Mouse (Mus musculus) thymus, postnatal 0 days (tissue): ENCODE data around the gene Blcap. TPM values are rescaled to one million over a fixed set of nuclear protein-coding genes. Genes with fewer than 3 reads are reported as not detected.
"Not testable (repeated sequence)": the region's sequence is repeated elsewhere in the genome, so short reads cannot be mapped to it uniquely, and the experiment has no call there.

Source experiments
- DNase-seq: peaks from one replicate; pipeline ENCODE4 v3.0.0-alpha.2; 2015; ENCODE audit warnings: low spot score
- polyA plus RNA-seq: library from polyadenylated mRNA; unstranded; fragments of >200 nt; fragmentation: Nextera tagmentation; extraction: Ambion mirVana; gene quantifications from 2 replicates; pipeline ENCODE4 v1.2.1, GENCODE M21; 2015

Gene Blcap
- polyA plus RNA-seq = 27.8 and 28.6 TPM in 2 replicates

DNA sequence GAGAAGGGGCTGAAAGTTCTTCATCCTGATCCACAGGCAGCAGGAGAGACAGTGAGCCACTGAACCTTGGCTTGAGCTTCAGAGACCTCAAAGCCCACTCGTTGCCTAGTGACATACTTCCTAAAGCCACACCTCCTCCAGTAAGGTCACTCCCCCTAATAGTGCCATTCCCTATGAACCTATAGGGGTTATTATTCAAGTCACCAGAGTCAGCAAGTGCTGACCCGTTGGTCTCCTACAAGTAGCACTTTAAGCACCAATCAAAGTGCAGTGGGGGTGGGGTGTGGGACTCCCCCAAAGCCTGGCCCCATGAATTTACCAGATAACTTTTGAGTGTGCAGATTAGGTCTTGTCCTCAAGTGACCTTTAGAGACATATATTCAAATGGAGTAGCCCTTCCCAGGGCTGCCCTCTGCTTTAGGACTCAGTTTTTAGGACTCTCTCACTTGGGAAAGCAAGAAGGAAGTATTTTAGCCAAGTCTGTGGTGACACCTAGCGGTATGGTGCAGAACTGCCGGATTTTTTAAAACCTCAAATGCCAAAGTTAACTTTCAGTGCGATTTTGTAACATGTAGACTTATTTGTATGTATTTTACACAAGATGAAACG, at the start of gene Blcap:
Gene Blcap (minus strand): TSS at position 51 of the 609 bp plus-strand sequence.
- DNase-seq = peak; percentile 59

DNA sequence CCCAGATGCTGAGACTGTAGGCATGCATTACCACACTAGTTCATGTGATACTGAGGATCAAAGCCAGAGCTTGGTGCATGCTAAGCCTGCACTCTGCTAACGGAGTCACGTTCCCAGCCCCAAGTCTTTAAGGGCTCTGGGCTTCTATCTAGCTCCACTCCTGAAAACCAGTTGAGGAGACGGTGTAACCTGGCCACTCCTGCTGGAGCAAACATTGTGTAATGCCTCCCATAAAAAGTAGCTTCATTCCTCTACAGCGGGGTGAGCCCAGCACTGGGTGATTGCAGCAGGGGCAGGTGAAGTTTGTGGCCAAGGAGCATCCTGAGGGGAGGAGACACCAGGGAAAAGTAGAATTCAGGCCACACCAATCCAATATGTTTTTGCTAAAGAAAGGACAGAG, 47.3 kb upstream of the Blcap start:
- no peak for DNase-seq

- peak; percentile 76 for DNase-seq
Observed at GRCm38 (mm10) chr2:157613997-157614396, 42.9 kb upstream of the Blcap start.

DNA sequence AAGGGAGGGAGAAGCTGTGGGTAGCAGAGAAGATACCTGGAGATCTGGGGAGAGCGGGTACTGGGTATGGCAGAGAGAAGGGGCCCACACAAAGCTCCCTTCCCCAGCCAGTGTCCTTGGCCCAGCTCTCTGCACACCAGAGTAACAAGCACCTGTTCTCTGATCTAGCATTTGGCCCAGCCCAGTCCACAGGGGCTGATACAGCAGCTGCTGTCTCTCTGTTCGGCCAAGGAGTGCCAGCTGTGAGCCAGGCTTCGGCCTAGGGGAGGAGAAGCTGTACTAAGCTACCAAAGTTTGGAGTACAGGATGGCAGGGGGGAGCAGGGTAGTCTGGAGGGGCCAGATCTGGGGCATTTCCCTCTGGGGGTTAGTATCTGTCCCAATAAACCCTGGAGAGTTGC, 40.7 kb upstream of the Blcap start:
- DNase-seq = no peak

DNA sequence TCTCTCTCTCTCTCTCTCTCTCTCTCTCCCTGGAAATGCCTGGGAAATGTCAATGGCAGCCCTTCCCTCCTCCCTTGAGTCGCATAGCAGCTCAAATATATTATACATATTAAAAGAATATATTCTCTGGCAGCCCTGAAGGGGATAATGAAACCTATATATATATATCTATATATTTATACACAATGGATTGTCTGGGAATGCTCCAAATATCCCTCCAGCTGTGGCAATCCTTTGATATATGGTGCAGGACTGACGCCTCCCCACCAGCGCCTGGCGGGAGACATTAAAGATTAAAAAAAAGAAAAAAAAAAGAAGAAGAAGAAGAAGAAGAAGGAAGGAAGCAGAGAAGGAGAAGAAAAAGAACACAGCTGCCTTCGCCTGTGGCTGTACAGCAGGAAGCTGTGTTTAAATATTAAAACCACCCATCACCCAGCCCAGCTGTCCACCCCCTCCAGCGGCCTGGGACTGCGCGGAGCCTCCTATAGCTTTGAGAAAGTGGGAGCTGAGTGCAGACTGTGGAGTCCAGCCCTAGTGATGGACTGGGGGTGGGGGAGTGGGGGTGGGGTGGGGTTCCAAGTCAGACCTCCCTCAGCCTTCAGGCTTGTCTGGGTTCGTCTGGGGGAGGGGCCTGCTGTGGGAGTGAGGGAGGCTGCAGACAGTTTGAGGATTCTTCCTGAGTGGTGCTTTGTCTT, 36.6 kb upstream of the Blcap start:
- DNase-seq = no peak

DNA sequence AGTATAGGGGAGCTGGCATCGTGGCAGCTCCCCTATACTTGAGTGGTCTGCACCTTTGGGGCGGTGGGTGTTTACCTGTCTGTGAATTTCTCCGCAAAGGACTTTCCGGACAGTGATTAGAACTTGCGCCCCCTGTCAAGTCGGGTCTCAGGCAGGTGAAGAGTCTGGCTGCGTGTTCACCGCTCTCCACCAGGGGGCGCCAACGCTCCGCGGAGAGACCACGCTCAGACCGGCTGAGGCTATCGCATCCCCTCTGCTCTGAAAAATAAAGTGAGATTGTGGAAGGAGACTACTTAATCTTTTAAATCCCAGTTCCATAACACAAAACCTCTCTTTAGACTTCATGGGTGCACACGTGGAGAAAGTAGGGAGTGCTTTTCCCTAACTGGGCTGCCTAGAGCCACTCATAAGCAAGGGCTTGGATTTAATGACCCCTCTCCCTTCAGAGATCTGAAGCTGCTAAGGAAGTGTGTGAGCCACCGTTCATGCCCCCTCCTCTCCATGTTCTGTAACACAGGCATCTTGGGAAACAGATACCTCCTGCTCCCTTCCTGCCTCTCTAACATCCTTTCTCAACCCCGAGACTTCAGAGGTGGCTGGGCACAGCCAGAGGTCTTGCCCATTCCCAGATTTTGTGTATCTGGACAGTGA, 34.1 kb upstream of the Blcap start:
- DNase-seq = peak; percentile 72

DNA sequence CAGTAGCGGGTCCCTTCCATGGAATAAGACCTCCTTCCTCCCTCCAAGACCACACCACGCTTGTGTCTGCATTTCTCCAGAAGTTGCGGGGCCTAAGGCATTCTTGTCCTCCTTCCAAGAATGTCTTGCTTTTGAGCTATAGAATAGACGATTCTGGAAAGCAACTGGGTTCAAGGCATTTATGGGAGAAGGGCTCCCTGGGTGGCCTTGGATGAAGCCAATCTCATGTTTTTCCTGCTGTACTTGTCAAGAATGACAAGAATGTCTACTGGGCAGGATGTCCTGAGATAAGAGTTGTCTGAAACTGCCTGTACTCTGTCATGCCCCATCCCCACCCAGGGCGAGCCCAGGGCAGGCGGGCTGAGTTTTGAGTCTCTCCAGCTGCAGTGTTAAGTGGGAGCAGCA, 30.4 kb upstream of the Blcap start:
- no peak for DNase-seq

- peak; percentile 18 for DNase-seq
Observed at GRCm38 (mm10) chr2:157596876-157597566, 25.9 kb upstream of the Blcap start.

GRCm38 (mm10) chr2:157585351-157585750, 14.3 kb upstream of the Blcap start:
- DNase-seq = not testable (repeated sequence)

- DNase-seq = no peak
Observed at GRCm38 (mm10) chr2:157572786-157573185, 1.7 kb upstream of the Blcap start.

- DNase-seq = no peak
Observed at GRCm38 (mm10) chr2:157569796-157570485, 1.1 kb downstream of the Blcap start.

DNA sequence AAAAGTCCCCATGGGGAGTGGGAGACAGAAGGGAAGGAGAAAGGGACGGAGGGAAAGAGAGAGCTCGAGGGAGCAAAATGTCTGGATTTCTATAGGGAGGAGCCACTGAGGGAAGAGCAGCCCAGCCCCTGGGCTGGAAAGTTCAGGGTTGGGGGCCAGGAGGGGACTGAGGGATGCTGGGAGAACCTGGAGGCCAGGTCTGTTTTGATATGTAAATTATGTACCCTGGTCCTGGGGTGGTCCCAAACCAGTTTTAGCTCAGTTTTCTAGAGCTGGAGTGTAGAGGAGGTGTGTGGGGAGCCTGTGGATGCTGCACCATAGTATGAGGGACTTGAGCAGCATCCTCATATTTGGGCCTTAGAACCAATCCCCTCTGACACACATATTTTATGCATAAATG, 2.2 kb downstream of the Blcap start:
- no peak for DNase-seq

DNA sequence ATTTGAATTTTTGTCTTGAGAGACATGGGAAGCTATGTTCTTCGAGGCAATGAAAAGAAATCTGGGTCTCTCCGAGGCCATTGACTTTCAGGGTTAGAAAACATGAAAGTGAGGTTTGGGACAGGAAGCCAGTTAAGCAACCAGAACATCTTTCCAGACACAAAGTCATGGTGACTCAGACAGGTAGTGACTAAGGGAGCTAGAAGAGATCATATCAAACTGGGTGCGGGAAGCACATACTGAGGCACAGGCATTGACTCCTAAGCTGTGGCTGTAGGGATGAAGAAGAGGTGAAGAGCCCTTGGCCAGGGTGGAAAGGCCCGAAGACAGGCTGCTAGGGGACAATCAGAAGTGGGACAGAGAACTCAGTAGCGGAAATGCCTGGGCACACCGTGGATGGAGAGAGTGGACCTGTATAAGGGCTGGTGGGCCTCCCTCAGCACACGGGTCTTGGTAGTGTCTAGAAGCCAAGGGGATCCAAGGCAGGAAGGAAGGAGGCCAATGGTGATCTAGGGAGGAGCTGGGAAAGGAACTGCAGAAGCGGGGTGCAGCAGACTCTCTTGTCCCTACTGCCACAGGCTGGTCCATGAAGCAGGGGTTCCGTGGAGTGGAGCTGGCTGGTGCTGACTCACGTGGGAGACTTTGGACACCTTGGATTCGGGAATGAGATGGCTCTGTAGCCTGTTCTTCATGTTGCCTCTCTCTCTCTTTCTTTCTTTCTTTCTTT, 3.7 kb downstream of the Blcap start:
- DNase-seq = no peak

DNA sequence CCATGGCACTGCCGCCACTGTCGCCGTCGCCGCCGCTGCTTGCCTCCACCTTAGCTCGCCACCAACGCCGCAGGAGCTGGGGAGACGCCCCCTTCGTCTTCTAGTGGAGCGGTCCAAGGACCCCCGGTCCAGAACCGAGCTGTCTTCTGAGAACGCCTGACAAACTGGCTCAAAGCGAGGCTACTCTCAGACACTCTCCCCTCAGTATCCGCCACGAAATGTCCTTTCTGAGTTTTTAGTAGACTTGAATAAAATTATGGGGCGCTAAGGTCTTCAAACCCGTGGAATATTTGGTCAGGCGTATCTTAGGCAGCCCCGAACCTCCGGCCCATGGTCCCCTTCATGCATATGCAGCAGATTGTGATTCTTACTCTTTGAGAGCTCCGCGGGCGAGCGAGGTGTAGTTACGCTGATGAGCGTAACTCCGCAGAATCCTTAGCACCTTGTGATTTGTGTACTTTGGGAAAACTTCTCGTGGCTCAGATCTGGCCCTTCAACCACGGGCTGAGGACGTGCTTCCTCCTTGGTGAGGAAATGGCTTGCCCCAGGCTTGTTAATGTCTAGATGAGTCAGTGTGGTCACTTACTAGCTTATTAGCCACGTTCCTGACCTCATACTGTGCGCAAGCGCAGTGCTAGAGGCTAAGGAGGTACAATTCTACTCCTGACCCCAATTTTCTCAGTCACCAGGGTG, 4.7 kb downstream of the Blcap start:
- DNase-seq = peak; percentile 87

GRCm38 (mm10) chr2:157565898-157566259, 5.2 kb downstream of the Blcap start:
- no peak for DNase-seq

GRCm38 (mm10) chr2:157565446-157565845, 5.6 kb downstream of the Blcap start:
- no peak for DNase-seq

GRCm38 (mm10) chr2:157564723-157565122, 6.4 kb downstream of the Blcap start:
- DNase-seq = no peak

DNA sequence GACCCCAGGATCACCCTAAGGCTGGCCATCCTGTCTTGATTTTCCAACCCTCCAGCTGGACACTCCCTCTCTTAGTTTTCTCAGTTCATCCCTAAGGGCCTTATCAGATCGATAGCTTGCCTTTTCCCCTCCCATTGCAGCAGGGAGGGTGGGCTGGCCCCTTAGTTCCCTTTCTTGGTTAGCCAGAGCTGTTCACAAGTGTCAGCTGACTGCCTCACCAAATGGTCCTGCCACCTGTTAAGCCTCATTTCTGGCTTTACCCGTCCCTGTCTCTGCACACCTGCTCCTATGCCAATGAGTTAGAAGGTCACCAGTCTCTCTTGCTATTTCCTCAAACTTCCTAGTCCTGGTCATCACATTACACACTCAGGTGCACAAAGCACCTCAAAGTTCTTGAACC, 8.0 kb downstream of the Blcap start:
- no peak for DNase-seq

DNA sequence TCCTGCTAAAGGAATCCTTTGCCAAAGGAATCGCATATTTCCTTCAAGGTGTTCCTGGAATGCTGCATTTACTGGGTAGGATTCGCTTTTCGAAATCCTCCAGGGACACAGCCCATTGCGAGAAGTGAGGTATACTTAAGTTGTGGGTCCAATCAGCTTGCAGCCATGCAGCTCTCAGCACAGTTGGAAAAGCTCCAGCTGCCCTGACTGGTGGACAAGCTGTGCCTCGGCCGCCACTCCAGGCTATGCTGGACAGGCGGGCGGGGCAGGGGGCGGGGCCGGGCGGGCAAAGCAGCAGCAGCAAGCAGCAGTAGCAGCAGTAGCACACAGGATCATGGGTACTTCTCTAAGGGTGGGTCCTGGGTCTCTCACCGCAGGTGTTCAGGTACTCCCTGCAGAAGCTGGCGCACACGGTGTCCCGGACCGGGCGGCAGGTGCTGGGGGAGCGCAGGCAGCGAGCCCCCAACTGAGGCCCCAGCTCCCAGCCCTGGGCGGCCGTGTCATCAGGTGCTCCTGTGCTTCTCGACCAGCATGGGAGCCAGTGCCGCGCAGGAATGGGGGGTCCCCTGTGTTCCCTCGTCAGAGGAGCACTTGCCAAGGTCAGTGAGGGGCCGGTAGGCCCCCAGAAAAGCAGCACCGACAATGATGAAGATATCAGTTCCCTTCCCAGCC, 9.8 kb downstream of the Blcap start:
- no peak for DNase-seq

GRCm38 (mm10) chr2:157560302-157560701, 10.8 kb downstream of the Blcap start:
- no peak for DNase-seq
